Mouse (Mus musculus) embryonic fibroblast, embryonic 13.5 days (primary cell): ENCODE measurements around the gene Cldn19. TPM values are rescaled to one million over a fixed set of nuclear protein-coding genes. Genes with fewer than 3 reads are reported as not detected.

Experiments
- H3K27ac ChIP-seq: 2 replicates; pipeline ENCODE4 v1.5.1; 2012; ENCODE audit warnings: low read length, control low read depth, inconsistent platforms; ENCODE audit not compliant: insufficient read depth
- H3K4me1 ChIP-seq: 2 replicates; pipeline ENCODE4 v1.6.1; 2011; ENCODE audit warnings: low read length; ENCODE audit not compliant: control insufficient read depth, insufficient read depth
- H3K4me3 ChIP-seq: 2 replicates; pipeline ENCODE4 v1.5.1; 2011; ENCODE audit warnings: mild to moderate bottlenecking, control low read depth, low read length; ENCODE audit not compliant: insufficient read depth
- CTCF ChIP-seq: IDR thresholded peaks from 2 replicates; pipeline ENCODE4 v1.5.1; 2011; ENCODE audit warnings: mild to moderate bottlenecking, control low read depth, low read length, moderate library complexity, borderline replicate concordance; ENCODE audit not compliant: insufficient read depth
- POLR2A ChIP-seq: IDR thresholded peaks from 2 replicates; pipeline ENCODE4 v1.6.1; 2011; ENCODE audit warnings: low read depth, mild to moderate bottlenecking, control low read depth, low read length, moderate library complexity
- polyA plus RNA-seq: library from polyadenylated mRNA; stranded (reverse); fragments of >200 nt; gene quantifications from 2 replicates; pipeline ENCODE4 v1.2.4, GENCODE M21; 2011; ENCODE audit warnings: low read depth; ENCODE audit not compliant: missing spikeins, insufficient read length

The Cldn19 gene
- polyA plus RNA-seq, 1 experiment = 0.21 TPM

DNA sequence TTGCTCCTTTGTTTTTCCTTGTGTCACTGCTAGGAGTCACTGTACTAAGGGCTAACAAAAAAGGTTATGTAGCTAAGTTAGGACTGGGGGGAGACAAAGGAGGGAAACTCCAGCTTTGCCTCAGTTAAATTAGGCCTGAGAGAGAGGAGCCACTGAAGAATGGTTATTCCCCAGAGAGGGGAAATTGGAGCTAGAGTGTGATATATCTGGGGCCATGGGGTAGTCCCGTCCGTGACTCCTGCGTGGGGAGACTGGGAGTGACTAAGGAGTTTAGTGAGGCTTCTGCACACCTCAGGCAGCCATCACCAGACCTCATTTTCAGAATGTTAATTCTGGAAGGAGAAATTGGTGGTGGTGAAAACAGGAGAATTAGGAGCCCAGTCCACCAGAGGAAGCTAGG is 20.9 kb upstream of the Cldn19 start:
- H3K4me1 ChIP-seq = 0 out of 2 replicates have a peak, but pooled peaks cover 3% of the 10 kb centered on the region
- peak overlapping the region; percentile 82 for H3K4me3 ChIP-seq
- TF ChIP-seq POLR2A (no peak), CTCF (no peak)
- 0 out of 2 replicates have a peak overlapping the region, but pooled peaks have one; percentile 73 for H3K27ac ChIP-seq

DNA sequence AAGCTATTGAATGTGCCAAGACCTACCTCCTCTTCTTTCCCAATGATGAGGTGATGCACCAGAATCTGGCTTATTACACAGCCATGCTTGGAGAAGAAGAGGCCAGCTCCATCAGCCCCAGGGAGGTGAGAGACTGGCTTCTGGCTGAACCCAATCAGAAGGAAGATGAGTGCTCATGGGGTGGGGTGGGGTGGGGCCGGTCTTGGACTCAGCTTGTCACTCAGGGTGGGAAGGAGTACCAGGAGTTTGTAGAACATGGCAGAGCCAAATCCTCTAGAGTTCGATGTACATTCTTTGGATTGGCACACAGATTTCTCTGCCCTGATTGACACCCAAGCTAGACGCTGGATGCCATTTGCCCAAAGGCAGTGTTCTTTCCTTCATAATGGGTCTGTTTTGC is 16.6 kb upstream of the Cldn19 start:
- peak overlapping the region; percentile 82 for H3K27ac ChIP-seq
- H3K4me3 ChIP-seq = no peak overlapping the region
- TF ChIP-seq POLR2A (no peak), CTCF (no peak)
- H3K4me1 ChIP-seq = 0 out of 2 replicates have a peak, but pooled peaks cover 3% of the 10 kb centered on the region

DNA sequence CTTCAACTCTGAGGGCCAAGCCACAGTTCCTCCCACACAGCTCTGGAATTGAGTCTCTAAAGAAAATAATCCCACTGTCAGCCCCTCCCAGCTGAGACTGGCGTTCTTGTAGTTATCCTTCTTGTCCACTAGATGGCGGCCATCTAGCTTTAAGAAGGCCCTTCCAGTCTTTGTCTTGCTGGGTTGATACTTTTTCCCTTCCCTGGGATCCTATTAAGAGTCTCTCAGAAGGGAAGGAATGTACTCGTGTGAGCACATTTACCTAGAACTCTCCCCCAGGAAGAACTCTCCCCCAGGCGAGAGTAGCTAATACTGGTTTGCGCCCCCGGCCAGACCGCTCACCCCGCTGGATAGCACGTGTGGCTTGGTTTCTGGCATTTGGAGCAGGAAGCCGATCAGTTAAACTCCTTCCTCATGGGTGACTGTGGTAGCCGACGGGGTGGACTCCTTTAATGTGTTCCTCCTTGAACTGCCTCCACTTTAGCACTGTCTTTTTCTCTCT is 16.0 kb upstream of the Cldn19 start:
- H3K4me3 ChIP-seq = no peak overlapping the region
- no peak overlapping the region; the same call in 1 of the 2 replicates for H3K27ac ChIP-seq
- H3K4me1 ChIP-seq = 0 out of 2 replicates have a peak, but pooled peaks cover 3% of the 10 kb centered on the region
- TF ChIP-seq CTCF (no peak), POLR2A (no peak)

DNA sequence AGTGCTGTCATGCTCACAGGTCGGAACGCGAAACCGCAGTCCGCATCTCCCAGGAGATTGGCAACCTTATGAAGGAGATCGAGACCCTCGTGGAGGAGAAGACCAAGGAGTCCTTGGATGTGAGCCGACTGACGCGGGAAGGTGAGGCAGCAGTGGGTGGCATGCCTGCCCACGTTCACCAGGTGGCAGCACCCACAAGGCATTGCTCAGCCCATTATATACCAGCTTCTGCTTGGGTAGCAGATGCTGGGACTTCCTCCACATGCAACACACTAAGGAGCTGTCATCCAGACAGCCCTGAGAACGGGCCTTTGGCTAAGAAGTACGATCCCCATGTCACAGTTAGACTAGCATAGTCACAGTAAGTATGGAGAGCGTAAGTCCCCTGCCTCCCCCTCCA is 13.6 kb upstream of the Cldn19 start:
- Histone ChIP-seq H3K4me3 (no peak overlapping the region), H3K27ac (no peak overlapping the region), H3K4me1 (no peaks in the 10 kb centered on the region)
- TF ChIP-seq POLR2A (no peak), CTCF (peak; percentile 48; the same call in 1 of the 2 replicates)

DNA sequence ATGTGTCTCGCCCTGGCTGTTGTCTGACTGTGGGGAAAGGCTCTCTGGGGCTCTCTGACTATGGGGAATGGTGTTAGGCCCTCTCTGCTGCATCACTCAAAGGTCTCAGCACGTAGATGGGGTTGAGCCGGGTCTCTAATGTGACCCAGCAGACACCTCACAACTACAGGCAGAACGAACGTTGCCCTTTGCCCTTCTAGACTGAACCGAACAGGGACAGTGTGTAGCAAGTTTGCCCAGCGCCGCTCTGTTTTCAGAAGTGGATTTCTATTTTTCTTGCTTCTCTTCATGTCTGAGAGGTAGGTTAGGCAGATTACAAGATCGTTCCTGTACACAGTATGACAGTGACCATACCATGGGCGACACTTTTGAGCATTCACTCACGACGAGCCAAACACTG is 12.6 kb upstream of the Cldn19 start:
- TF ChIP-seq CTCF = no peak
- no peak for TF ChIP-seq POLR2A
- no peak overlapping the region for H3K27ac ChIP-seq
- H3K4me3 ChIP-seq = no peak overlapping the region
- no peaks in the 10 kb centered on the region for H3K4me1 ChIP-seq

DNA sequence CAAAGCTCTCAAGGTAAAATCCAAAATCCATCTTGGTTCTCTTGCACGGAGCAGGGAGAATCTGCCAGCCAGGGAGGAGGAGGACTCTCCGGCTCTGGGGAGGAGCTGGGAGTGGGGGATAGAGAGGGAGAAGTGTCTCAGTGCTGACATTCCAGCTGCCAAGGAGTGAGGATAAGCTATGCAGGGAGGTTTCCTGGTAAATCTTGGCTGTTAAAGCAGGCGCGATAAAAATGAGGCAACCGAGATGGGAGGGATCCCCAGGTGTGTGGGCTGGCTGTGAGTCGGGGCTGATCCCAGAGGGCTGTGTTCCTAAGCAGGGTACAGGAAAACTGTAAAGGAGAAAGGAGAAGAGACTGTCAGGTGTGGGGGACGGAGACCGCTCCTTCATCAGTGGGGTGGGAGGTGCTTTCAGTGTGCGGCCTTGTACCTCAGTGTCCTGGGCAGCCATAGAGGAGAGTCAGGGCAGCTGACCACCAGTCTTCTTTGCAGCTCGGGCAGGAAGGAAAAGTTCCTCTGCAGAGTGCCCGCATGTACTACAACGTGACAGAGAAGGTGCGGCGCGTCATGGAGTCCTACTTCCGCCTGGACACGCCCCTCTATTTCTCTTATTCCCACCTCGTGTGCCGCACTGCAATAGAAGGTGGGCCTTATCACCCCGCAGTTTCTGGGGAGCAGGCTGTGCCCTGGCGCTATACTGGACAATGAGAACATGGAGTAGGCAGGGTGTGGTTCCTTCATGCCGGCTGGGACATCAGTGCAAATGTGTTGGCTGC is 10.6 kb upstream of the Cldn19 start:
- Histone ChIP-seq H3K4me1 (no peaks in the 10 kb centered on the region), H3K27ac (no peak overlapping the region), H3K4me3 (no peak overlapping the region)
- TF ChIP-seq POLR2A = no peak
- TF ChIP-seq CTCF = no peak

DNA sequence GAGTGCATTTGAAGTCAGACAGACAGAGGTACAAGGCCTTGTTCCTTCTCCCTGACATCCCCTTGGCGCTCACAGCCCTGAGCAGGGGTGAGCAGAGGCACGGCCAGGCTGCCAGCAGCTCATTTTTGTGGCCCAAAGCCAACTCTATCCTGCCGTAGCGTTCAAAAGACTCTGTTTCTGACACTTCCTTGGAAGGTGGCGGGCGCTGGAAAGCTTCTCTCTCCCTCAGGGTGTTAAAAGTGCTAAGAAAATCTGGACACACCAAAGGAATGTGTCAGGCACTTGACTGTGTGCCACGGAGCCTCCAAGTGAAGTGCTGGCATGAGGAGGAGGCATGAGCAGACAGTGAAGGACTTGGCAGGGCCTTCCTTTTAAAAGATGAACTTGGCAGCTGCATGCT is 9.7 kb upstream of the Cldn19 start:
- Histone ChIP-seq H3K27ac (no peak overlapping the region), H3K4me3 (no peak overlapping the region), H3K4me1 (no peaks in the 10 kb centered on the region)
- no peak for TF ChIP-seq POLR2A

DNA sequence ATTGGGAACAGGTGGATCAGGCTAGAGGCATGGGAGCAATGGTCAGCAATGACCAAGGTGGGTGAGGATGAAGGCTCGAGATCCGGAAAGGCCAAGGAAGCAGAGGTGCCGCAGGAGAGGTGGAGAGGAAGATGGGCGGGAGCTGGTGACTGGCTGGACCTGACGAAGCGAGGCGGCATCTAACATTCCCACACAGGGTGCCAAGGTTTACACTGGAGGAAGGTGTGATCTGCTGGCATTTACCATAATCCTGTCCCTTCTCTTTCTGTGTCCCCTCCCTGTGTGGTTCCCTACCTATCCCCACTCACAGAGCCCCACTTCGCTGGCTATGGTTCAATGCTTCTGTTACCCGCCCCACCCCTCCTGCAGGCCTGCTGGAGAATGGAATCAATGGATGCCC is 9.3 kb upstream of the Cldn19 start:
- H3K4me1 ChIP-seq = no peaks in the 10 kb centered on the region
- H3K27ac ChIP-seq = no peak overlapping the region
- no peak for TF ChIP-seq CTCF
- TF ChIP-seq POLR2A = no peak
- no peak overlapping the region for H3K4me3 ChIP-seq

DNA sequence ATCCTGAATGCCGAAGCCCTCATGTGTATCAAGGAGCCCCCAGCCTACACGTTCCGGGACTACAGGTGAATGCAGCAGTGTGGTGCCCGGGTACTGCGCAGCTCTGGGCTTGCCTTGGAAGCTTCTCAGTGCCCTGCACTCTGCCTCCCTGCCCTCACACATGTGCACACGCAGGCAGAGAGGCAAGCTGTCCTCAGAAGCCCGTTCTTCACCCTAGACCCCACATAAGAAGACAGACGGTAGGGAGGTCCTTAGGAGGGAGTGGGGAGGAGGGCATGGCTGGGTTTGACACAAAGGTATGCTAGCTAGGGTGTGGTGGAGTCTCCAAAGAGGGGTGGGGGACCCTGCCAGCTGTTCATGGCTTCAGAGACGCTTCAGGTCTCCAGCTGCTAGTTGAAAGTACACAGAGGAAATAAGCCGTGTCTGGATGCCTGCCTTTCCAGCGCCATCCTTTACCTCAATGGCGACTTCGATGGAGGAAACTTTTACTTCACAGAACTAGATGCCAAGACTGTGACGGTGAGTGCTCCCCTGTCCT is 8.5 kb upstream of the Cldn19 start:
- TF ChIP-seq POLR2A (no peak), CTCF (no peak)
- H3K27ac ChIP-seq = no peak overlapping the region
- no peak overlapping the region for H3K4me3 ChIP-seq
- H3K4me1 ChIP-seq = no peaks in the 10 kb centered on the region

DNA sequence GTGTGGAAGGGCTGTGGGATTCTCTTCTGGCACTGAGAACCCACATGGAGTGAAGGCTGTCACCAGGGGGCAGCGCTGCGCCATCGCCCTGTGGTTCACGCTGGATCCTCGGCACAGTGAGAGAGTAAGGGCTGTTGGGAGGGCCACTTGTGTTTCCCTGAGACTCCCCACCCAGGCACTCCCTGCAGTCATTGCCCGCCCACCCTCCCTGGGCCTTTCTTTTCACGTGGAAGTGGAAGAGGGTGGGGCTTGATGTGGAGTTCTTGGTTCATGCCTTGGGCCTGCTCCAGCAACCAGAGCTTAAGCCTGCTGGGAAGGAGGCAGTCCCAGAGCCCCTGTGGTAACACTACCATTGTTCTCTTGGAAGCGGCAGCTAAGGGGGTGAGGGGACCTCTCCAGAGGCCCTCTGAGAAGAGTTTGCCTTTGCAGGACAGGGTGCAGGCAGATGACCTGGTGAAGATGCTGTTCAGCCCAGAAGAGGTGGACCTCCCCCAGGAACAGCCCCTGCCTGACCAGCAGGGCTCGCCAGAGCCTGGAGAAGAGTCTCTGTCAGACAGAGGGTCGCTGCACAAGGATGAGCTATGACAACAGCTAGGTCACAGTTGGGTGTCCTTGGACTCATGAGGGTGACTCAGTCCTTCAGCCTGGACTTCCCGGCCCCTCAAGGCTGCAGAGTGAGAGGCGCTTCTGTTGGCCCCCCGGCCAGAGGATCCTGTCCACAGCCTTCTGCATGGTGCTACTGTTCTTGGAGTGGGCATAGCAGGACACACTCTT is 7.6 kb upstream of the Cldn19 start:
- Histone ChIP-seq H3K27ac (no peak overlapping the region), H3K4me1 (no peaks in the 10 kb centered on the region), H3K4me3 (no peak overlapping the region)
- TF ChIP-seq POLR2A (no peak), CTCF (peak; percentile 96)
